Comparison of ENCODE assay signal across 20 mouse cellular contexts in the genomic region with DNA sequence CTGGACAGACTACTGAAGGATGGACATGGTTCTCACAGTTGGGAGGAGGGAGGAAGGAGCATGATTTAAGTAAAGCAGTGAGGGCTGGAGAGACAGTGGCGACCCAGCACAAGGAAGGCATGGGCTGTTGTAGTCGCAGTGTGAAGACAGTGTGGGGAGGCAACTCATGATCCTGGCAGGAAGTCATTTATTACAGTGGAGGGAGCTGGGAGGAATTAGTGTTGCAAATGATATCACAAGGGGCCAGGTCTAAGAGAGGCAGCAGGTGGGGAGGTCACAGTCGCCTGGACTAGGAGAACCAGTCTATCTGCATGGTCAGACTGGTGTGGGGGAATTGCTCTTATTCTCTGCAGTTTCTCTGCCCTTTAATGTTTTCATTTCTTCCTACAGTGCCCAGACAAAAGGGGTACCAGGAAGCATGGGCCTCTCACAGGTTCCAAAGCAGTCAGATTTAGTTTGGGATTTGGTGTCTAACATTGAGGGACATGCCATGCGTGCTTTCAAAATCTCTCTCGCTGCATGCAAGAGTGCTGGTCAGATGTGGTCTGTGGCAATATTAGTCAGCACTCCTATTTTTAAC.
A peak's percentile ranks its signal among the peaks of the same experiment; 100 is the strongest.
DNase-seq lines count a peak whose midpoint lies in the region; ATAC-seq and TF ChIP-seq lines count a peak whose summit lies in the region.
"Had no signal": no experiment of that assay in that cellular context is flagged by ENCODE, and none has a peak within 500 bp of the region (broad histone marks: within the 10 kb centered on the region; RNA-seq: fewer than 3 reads in every experiment).

No protein-coding gene starts in this region.

- no peak overlapping the region for H3K4me2 ChIP-seq in heart, embryonic 13.5 days
- no peak overlapping the region for H3K4me2 ChIP-seq in kidney, embryonic 16.5 days (replicated peaks; ENCODE audit: low read depth, low read length)
- no peak overlapping the region for H3K4me2 ChIP-seq in stomach, embryonic 14.5 days (replicated peaks; ENCODE audit: low read depth, low read length)
- no peak overlapping the region for H3K4me2 ChIP-seq in stomach, postnatal 0 days (replicated peaks; ENCODE audit: low read depth)
- H3K4me2 ChIP-seq: forebrain, embryonic 13.5 days; heart, embryonic 15.5 days; hindbrain, embryonic 15.5 days had no signal

- no peak overlapping the region for H3K4me3 ChIP-seq in heart, embryonic 13.5 days
- H3K4me3 ChIP-seq in kidney, embryonic 16.5 days (ENCODE audit: low read length): no peak overlapping the region
- H3K4me3 ChIP-seq in stomach, embryonic 14.5 days (ENCODE audit: low read depth, low read length): no peak overlapping the region
- no peak overlapping the region for H3K4me3 ChIP-seq in stomach, postnatal 0 days (ENCODE audit: low read depth, low read length)
- H3K4me3 ChIP-seq: embryonic facial prominence, embryonic 10.5 days; forebrain, embryonic 13.5 days; heart, embryonic 15.5 days; hindbrain, embryonic 15.5 days had no signal

- H3K27me3 ChIP-seq in heart, embryonic 13.5 days (replicated peaks): no peaks in the 10 kb centered on the region
- no peaks in the 10 kb centered on the region for H3K27me3 ChIP-seq in kidney, embryonic 16.5 days (ENCODE audit: insufficient read depth, low read length)
- H3K27me3 ChIP-seq in stomach, embryonic 14.5 days (ENCODE audit: control insufficient read depth, insufficient read depth, low read length): no peaks in the 10 kb centered on the region
- H3K27me3 ChIP-seq in stomach, postnatal 0 days (ENCODE audit: control insufficient read depth, insufficient read depth, low read length): no peaks in the 10 kb centered on the region
- H3K27me3 ChIP-seq: CH12.LX; heart, embryonic 15.5 days; hindbrain, embryonic 15.5 days had no signal

- intact Hi-C loops in heart, postnatal 10 days (cut with DNase I): no loop called here
- intact Hi-C loops in left cerebral cortex, postnatal 4 days (cut with DNase I): no loop called here

- 0 out of 2 replicates have a peak overlapping the region, but pooled peaks have one; percentile 32 for H3K27ac ChIP-seq in heart, embryonic 13.5 days (replicated peaks)
- no peak overlapping the region for H3K27ac ChIP-seq in kidney, embryonic 16.5 days (ENCODE audit: low read length)
- H3K27ac ChIP-seq in stomach, embryonic 14.5 days (ENCODE audit: low read length): no peak overlapping the region
- no peak overlapping the region for H3K27ac ChIP-seq in stomach, postnatal 0 days (replicated peaks)
- H3K27ac ChIP-seq: embryonic facial prominence, embryonic 10.5 days; forebrain, embryonic 13.5 days; heart, embryonic 15.5 days; hindbrain, embryonic 15.5 days had no signal

- no peaks in the 10 kb centered on the region for H3K9me3 ChIP-seq in heart, embryonic 13.5 days
- no peaks in the 10 kb centered on the region for H3K9me3 ChIP-seq in kidney, embryonic 16.5 days (ENCODE audit: low read length)
- no peaks in the 10 kb centered on the region for H3K9me3 ChIP-seq in stomach, embryonic 14.5 days (ENCODE audit: control insufficient read depth, low read depth, low read length)
- no peaks in the 10 kb centered on the region for H3K9me3 ChIP-seq in stomach, postnatal 0 days (ENCODE audit: control insufficient read depth, low read length)
- H3K9me3 ChIP-seq: embryonic facial prominence, embryonic 10.5 days; forebrain, embryonic 13.5 days; heart, embryonic 15.5 days; hindbrain, embryonic 15.5 days had no signal

- DNase-seq in heart, postnatal 10 days: no peak
- DNase-seq in kidney, adult 11 months: no peak
- DNase-seq in stomach, postnatal 0 days (ENCODE audit: low spot score): no peak
- no peak for DNase-seq in left cerebral cortex, postnatal 4 days
- DNase-seq: adrenal gland, postnatal 14 days; cerebellum, adult 18-20 months; cerebellum, adult 9-11 months; cerebellum, postnatal 36 days; forebrain, postnatal 0 days; gastrocnemius, postnatal 14 days had no signal

- no peaks in the 10 kb centered on the region for H3K36me3 ChIP-seq in heart, embryonic 13.5 days
- H3K36me3 ChIP-seq in kidney, embryonic 16.5 days (ENCODE audit: insufficient read depth, low read length): no peaks in the 10 kb centered on the region
- no peaks in the 10 kb centered on the region for H3K36me3 ChIP-seq in stomach, embryonic 14.5 days (ENCODE audit: control insufficient read depth, insufficient read depth, low read length)
- H3K36me3 ChIP-seq in stomach, postnatal 0 days (ENCODE audit: control insufficient read depth, insufficient read depth, low read length): no peaks in the 10 kb centered on the region
- H3K36me3 ChIP-seq: embryonic facial prominence, embryonic 10.5 days; heart, embryonic 15.5 days; hindbrain, embryonic 15.5 days had no signal

- no peak for TF ChIP-seq CTCF in stomach, postnatal 0 days (IDR thresholded peaks at IDR 0.05; ENCODE audit: low read depth)

- 57% methylated on average over 5 of the region's 5 CpGs for WGBS in heart, embryonic 13.5 days
- 49% methylated on average over 5 of the region's 5 CpGs for WGBS in kidney, embryonic 16.5 days
- 53% methylated on average over 5 of the region's 5 CpGs for WGBS in stomach, embryonic 14.5 days
- 52% methylated on average over 5 of the region's 5 CpGs for WGBS in stomach, postnatal 0 days

- no peak overlapping the region for H3K9ac ChIP-seq in heart, embryonic 13.5 days
- H3K9ac ChIP-seq in kidney, embryonic 16.5 days (replicated peaks; ENCODE audit: low read length): no peak overlapping the region
- no peak overlapping the region for H3K9ac ChIP-seq in stomach, embryonic 14.5 days (replicated peaks; ENCODE audit: low read depth, low read length)
- H3K9ac ChIP-seq in stomach, postnatal 0 days (ENCODE audit: low read length): no peak overlapping the region
- H3K9ac ChIP-seq: forebrain, embryonic 13.5 days; forebrain, postnatal 0 days; heart, embryonic 15.5 days; hindbrain, embryonic 15.5 days had no signal

- no peak for TF ChIP-seq EP300 in stomach, postnatal 0 days (optimal IDR thresholded peaks at IDR 0.05)

- no peak for ATAC-seq in heart, embryonic 13.5 days (ENCODE audit: extremely low read depth, insufficient number of reproducible peaks, low FRiP score, low TSS enrichment)
- ATAC-seq in kidney, embryonic 16.5 days (ENCODE audit: low FRiP score, low TSS enrichment): peak; percentile 65
- 0 out of 2 replicates have a peak, but pooled peaks have one; percentile 16 for ATAC-seq in stomach, embryonic 14.5 days (ENCODE audit: insufficient number of reproducible peaks, insufficient read depth, low FRiP score, low read depth)
- ATAC-seq in stomach, postnatal 0 days (ENCODE audit: low FRiP score, low TSS enrichment): no peak
- ATAC-seq: activated CD4-positive, CD25-positive, alpha-beta regulatory T cell, adult 4 months; forebrain, embryonic 13.5 days; forebrain, postnatal 0 days; Patski had no signal

- peaks cover 27% of the 10 kb centered on the region for H3K4me1 ChIP-seq in heart, embryonic 13.5 days
- peaks cover 7% of the 10 kb centered on the region; the same call in 1 of the 2 replicates for H3K4me1 ChIP-seq in kidney, embryonic 16.5 days (ENCODE audit: insufficient read depth, low read length)
- H3K4me1 ChIP-seq in stomach, embryonic 14.5 days (ENCODE audit: control insufficient read depth, insufficient read depth, low read length): peaks cover 14% of the 10 kb centered on the region; the same call in 1 of the 2 replicates
- no peaks in the 10 kb centered on the region for H3K4me1 ChIP-seq in stomach, postnatal 0 days (replicated peaks; ENCODE audit: control insufficient read depth, insufficient read depth)

Comparison
In these comparisons a context has a peak if more than half of its experiments do, and no peak if none do; other contexts are left out.
1. ATAC-seq: peak in kidney, embryonic 16.5 days (single experiment) and stomach, embryonic 14.5 days (single experiment); none in heart, embryonic 13.5 days (single experiment) and stomach, postnatal 0 days (single experiment).